Mouse (Mus musculus): ENCODE results near the gene Slc5a10.

GRCm38 (mm10) chr11:61650470-61651265, 70.0 kb downstream of the Slc5a10 start:
- TF ChIP-seq CTCF (IDR thresholded peaks at IDR 0.05) = no peak
- no peak for TF ChIP-seq POLR2A (IDR thresholded peaks at IDR 0.05; ENCODE audit: insufficient read depth, low read depth, low read length)

Data from heart, adult 2 months (tissue).